Mouse (Mus musculus) thymus, adult 2 months (tissue): ENCODE results near the gene Nrl. TPM values are rescaled to one million over a fixed set of nuclear protein-coding genes. Genes with fewer than 3 reads are reported as not detected.
A peak's percentile ranks its signal among the peaks of the same experiment; 100 is the strongest.

Experiments used
- DNase-seq: peaks from one replicate; pipeline ENCODE4 v3.0.0; 2021
- H3K27ac ChIP-seq: fragments of 200-500 bp; 2 replicates; pipeline ENCODE4 v1.5.1; 2012; ENCODE audit warnings: low read length, control low read depth; ENCODE audit not compliant: control insufficient read depth, insufficient read depth
- H3K27me3 ChIP-seq: fragments of 200-500 bp; 2 replicates; pipeline ENCODE4 v1.6.1; 2012; ENCODE audit warnings: mild to moderate bottlenecking, low read length, moderate library complexity, mixed read lengths; ENCODE audit not compliant: control insufficient read depth, insufficient read depth
- H3K36me3 ChIP-seq: fragments of 200-500 bp; 2 replicates; pipeline ENCODE4 v1.6.1; 2012; ENCODE audit warnings: mild to moderate bottlenecking, low read length, moderate library complexity; ENCODE audit not compliant: control insufficient read depth, insufficient read depth
- H3K4me1 ChIP-seq: fragments of 200-500 bp; replicated peaks from 2 replicates; pipeline ENCODE4 v1.6.1; 2012; ENCODE audit warnings: low read length; ENCODE audit not compliant: control insufficient read depth, insufficient read depth
- H3K4me3 ChIP-seq: fragments of 200-500 bp; 2 replicates; pipeline ENCODE4 v1.5.1; 2012; ENCODE audit warnings: mild to moderate bottlenecking, low read length, control low read depth, moderate library complexity; ENCODE audit not compliant: control insufficient read depth, insufficient read depth
- CTCF ChIP-seq: fragments of 200-500 bp; IDR thresholded peaks from 2 replicates; pipeline ENCODE4 v1.5.1; 2012; ENCODE audit warnings: mild to moderate bottlenecking, control low read depth, low read length, moderate library complexity, borderline replicate concordance; ENCODE audit not compliant: control insufficient read depth, poor library complexity, insufficient read depth; ENCODE audit errors: extremely low read depth
- POLR2A ChIP-seq: fragments of 200-500 bp; IDR thresholded peaks from 2 replicates; pipeline ENCODE4 v1.6.1; 2012; ENCODE audit warnings: mild to moderate bottlenecking, low read length, control low read depth, moderate library complexity; ENCODE audit not compliant: control insufficient read depth, poor library complexity, insufficient read depth; ENCODE audit errors: extremely low read depth
- WGBS: fragments of 180-500 bp; shearing (Covaris S2); methylation state at CpG from one replicate; pipeline ENCODE4 v1.1.7; 2018; 5-methylcytosine and 5-hydroxymethylcytosine counted together
- polyA plus RNA-seq: library from polyadenylated mRNA; depleted of rRNA; stranded (reverse); fragments of >200 nt; gene quantifications from 2 replicates; pipeline ENCODE4 v1.2.3, GENCODE M21; 2012

Nrl gene
- polyA plus RNA-seq, 1 experiment, result 0.50 TPM

- Histone ChIP-seq H3K27me3 (peaks cover 7% of the 10 kb centered on the region), H3K27ac (no peak within 1 kb of the TSS), H3K4me1 (peaks cover 9% of the 10 kb centered on the region), H3K36me3 (no peaks in the 10 kb centered on the region), H3K4me3 (peak within 1 kb of the TSS; percentile 66)
- DNase-seq, result peak; percentile 75
- under 1% methylated on average over 68 of the region's 68 CpGs for WGBS
- TF ChIP-seq POLR2A (no peak), CTCF (no peak)
These were observed 34.2 kb downstream of the Nrl start, which contains the start of gene Carmil3 for GRCm38 (mm10) chr14:55490361-55491201. Gene Carmil3 (plus strand): TSS chr14:55490651.

- 93% methylated on average over 8 of the region's 8 CpGs for WGBS
- no peak for DNase-seq
- peaks cover 8% of the 10 kb centered on the region for H3K4me1 ChIP-seq
- H3K4me3 ChIP-seq, result no peak overlapping the region
- no peaks in the 10 kb centered on the region for H3K36me3 ChIP-seq
- peaks cover 4% of the 10 kb centered on the region for H3K27me3 ChIP-seq
- TF ChIP-seq POLR2A (no peak), CTCF (no peak)
- no peak overlapping the region for H3K27ac ChIP-seq
These were observed 37.9 kb downstream of the Nrl start for GRCm38 (mm10) chr14:55486836-55487235.

- H3K36me3 ChIP-seq, result no peaks in the 10 kb centered on the region
- no peak overlapping the region for H3K27ac ChIP-seq
- DNase-seq, result no peak
- TF ChIP-seq CTCF, result no peak
- TF ChIP-seq POLR2A, result no peak
- no peaks in the 10 kb centered on the region for H3K4me1 ChIP-seq
- no peaks in the 10 kb centered on the region; the same call in 1 of the 2 replicates for H3K27me3 ChIP-seq
- 93% methylated on average over 5 of the region's 5 CpGs for WGBS
- H3K4me3 ChIP-seq, result no peak overlapping the region
These were observed 40.2 kb downstream of the Nrl start for GRCm38 (mm10) chr14:55484430-55485085.

- no peak overlapping the region for H3K4me3 ChIP-seq
- TF ChIP-seq CTCF, result no peak
- no peak for TF ChIP-seq POLR2A
- WGBS, result 97% methylated on average over 10 of the region's 10 CpGs
These were observed 45.2 kb downstream of the Nrl start for GRCm38 (mm10) chr14:55479629-55480028.

GRCm38 (mm10) chr14:55478651-55479599, 45.9 kb downstream of the Nrl start, which contains the start of gene Dhrs4:
Gene Dhrs4 (plus strand): TSS chr14:55478758.
- Histone ChIP-seq H3K4me1 (no peaks in the 10 kb centered on the region), H3K27me3 (no peaks in the 10 kb centered on the region), H3K36me3 (no peaks in the 10 kb centered on the region), H3K4me3 (peak within 1 kb of the TSS; percentile 85), H3K27ac (peak within 1 kb of the TSS; percentile 80)
- TF ChIP-seq CTCF (peak; percentile 80), POLR2A (0 out of 2 replicates have a peak, but pooled peaks have one; percentile 2)
- DNase-seq, result peak; percentile 86
- WGBS, result 1% methylated on average over 38 of the region's 38 CpGs

More at GRCm38 (mm10) chr14:55479629-55480028, 45.2 kb downstream of the Nrl start:
- no peaks in the 10 kb centered on the region for H3K4me1 ChIP-seq
- DNase-seq, result no peak
- H3K27ac ChIP-seq, result no peak overlapping the region
- no peaks in the 10 kb centered on the region for H3K36me3 ChIP-seq
- no peaks in the 10 kb centered on the region for H3K27me3 ChIP-seq

- no peak overlapping the region for H3K4me3 ChIP-seq
- TF ChIP-seq POLR2A (no peak), CTCF (no peak)
- DNase-seq, result no peak
- H3K4me1 ChIP-seq, result no peaks in the 10 kb centered on the region
- no peaks in the 10 kb centered on the region for H3K27me3 ChIP-seq
- no peak overlapping the region for H3K27ac ChIP-seq
- 93% methylated on average over 5 of the region's 5 CpGs for WGBS
- no peaks in the 10 kb centered on the region for H3K36me3 ChIP-seq
These were observed 47.0 kb downstream of the Nrl start for GRCm38 (mm10) chr14:55477829-55478228.

GRCm38 (mm10) chr14:55477421-55477820, 47.4 kb downstream of the Nrl start:
- Histone ChIP-seq H3K27me3 (no peaks in the 10 kb centered on the region), H3K27ac (no peak overlapping the region), H3K36me3 (no peaks in the 10 kb centered on the region), H3K4me1 (no peaks in the 10 kb centered on the region), H3K4me3 (no peak overlapping the region)
- DNase-seq, result no peak
- TF ChIP-seq CTCF, result no peak
- no peak for TF ChIP-seq POLR2A
- WGBS, result 100% methylated on average over 1 of the region's 1 CpGs
